Mouse (Mus musculus) T-helper 17 cell (primary cell): ENCODE data around the gene Cerk.
"Not testable (repeated sequence)": the region's sequence is repeated elsewhere in the genome, so short reads cannot be mapped to it uniquely, and the experiment has no call there.

Experiments used
- in situ Hi-C, 2 experiments: fragments of 300-600 bp; cut with MboI, MseI; formaldehyde crosslinking; loops; 1 replicate in 1 of 2; 2 replicates in 1 of 2; pipeline ENCODE4 v1.15.1; 2025; ENCODE audit warnings: high pct_unique_total_duplicates in 2 of 2

The Cerk gene

DNA sequence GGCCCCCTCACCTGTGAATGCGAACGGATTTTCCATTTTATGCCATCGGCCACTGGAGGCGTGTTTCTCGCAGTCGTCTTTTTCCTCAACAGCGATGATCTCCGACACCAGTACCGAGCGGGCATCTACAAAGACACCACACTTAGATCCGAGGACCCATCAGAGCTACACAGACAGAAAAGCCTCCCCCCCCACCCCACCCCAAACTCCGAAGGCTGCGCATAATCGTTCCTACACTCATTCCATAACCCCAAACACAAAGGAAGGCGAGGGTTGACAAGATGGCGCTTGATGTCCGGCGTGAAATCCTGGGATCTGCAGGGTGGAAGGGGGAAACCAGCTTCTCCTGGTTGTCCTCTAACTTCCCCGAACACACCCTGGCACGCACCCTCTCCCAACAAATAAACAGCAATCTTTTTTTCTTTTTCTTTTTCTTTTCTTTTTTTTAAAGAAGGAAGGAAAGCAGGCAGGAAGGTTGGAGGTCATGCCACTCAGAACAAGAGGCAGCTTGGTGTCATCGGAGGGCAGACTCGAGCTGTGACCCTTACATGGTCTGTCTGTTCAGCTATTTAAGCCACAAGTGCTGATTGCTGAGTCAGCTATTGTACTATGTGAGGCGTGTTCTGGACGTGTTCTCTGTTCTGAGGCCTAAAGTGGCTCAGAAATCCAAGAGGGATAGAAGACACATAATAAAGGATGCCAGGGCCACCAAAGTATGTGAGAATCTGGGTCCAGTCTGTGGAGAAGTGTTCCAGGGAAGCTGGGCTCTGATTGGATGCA lies 19.9 kb downstream of the Cerk start:
- in situ Hi-C loops = loop anchor here in 1 of 2 experiments (5.0 kb wide), 1 partner anchor 36 kb away; no protein-coding TSS in a partner anchor

DNA sequence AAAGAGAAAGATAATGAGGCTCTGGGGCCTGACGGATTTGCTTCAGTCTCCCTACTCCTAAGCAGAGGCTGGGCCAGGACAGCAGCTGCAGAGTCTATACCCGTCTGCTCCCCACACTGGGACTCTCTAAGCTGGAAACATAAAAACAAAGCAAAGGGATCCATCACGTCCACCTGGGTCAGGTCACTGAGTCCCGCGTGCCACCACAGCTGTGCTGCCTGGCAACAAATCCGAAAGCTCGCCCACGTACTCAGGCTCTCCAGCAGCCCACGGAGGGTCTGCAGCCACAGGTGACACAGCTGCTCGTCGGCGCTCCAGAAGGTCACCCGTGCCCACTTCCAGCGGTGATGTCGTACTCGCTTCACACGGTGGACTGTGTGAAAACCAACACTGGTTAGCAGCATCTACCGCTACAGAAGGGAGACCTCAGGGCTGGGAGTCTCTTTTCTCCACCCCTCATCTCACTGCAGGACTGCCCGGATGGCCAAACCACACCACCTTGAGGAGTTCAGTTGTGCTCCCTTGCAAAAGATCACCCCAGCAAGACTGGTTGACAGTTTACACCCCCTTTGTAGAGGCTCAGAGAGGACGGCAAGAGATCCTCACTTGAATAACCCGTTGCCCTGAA lies 21.1 kb downstream of the Cerk start:
- in situ Hi-C loops = loop anchor here in 1 of 2 experiments (5.0 kb wide), 1 partner anchor 37 kb away; no protein-coding TSS in a partner anchor

DNA sequence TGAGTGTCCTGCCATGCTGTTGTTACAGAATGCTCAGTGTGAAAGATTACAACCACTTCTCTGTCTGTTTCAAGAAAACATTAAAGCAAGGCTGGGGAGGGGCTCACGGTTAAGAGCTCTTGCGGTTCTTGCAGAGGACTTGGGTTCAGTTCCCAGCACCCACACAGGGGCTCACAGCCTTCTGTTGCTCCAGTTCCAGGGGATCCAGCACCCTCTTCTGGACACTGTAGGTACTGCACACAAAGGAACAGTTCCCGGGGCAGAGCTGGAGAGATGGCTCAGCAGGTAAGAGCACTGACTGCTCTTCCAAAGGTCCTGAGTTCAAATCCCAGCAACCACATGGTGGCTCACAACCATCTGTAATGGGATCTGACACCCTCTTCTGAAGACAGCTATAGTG lies 24.1 kb downstream of the Cerk start:
- in situ Hi-C loops = not testable (repeated sequence)

DNA sequence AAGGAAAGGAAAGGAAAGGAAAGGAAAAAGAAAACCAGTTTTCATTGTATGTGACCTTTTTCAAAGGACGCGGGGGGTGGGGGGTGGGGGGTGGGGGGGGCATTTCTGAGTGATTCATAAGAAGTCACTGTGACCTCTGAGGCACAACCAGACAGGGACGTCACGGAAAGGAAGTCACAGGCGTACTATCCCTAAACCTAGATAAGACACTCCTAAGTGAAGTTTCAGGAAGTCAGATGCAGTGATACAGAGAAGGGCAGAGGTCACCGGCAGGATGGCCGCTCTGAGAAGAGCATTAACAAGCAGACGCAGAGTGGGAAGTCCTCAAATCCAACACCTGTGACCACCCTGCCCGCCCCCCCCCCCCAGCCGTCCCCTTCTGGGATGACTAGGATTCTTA lies 25.0 kb downstream of the Cerk start:
- in situ Hi-C loops = no loop called here

DNA sequence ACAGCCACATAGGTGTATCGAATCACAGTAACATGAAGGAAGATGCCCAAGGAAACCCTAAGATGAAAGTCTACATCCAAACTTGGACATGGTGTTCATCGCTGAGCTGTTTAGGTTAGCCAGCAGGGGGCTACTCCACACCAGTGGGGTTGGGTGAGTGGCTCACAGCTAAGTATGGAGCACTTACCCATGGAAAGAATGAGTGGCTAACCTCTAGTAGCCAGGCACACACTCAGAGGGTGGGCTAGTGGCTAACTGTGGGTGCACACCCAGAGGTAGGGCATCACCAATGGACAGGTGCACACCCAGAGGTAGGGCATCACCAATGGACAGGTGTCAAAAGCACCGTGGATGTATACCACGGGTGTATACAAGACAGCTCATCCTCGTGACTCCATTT lies 26.2 kb downstream of the Cerk start:
- in situ Hi-C loops = no loop called here

DNA sequence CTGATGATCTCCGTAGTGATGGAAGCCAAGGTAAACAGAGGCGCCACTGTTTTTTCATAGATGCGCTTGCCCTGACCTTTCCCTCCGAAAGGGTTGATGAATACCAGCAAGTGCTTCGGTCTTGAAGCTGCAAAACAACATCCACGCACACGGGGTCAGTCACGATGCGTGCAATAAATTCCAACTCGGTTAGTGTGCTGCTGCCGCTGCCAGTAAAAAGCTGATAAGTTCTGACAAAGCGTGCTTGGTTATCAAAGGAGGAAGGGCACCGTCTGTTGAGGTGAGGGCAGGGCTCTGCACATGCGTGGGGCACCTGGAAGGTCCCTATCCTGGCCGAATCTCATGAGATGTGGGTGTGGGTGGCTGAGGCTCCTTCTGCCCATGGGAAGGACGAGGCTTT lies 26.8 kb downstream of the Cerk start:
- in situ Hi-C loops = no loop called here

DNA sequence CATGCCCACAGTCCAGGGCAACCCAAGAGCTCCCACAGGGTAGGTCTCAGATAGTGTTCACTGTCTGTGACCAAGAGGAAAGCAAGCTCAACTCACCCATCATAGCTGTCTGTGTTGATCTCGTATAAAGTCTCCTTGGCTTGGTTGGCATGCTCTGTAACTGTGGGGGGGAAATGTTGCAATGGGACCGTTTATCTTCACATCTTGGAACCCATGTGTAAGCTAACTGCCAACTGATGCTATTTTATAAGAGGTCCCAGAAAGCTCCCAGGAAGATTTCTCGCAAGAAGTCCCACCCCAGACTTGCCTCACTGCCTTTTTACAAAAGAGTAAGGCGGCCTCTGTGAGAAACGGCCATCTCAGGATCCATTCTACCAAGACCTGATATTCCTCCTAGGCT lies 29.4 kb downstream of the Cerk start:
- in situ Hi-C loops = no loop called here

DNA sequence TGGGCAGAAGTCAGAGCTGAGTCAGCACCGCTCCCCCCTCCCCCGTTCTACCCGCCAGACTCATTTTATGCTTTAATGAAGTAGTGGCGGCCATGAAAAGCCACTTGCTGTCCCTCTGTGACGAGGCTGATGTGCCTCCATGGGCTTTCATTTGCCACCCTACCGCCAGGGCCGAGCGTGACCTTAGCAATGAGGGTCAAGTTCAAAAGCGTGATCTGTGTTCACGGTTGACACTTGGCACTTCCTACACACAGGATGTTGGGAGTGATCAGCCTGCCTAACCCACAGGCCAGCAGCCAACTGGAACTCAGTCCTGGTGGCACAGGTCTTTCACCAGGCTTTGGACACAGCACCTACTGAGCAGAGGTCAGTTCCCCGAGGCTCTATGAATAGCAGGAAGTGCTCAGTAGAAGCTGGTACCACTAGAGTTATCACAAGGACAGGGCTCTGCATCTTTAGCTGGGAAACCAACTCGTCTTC lies 32.4 kb downstream of the Cerk start:
- in situ Hi-C loops = no loop called here

DNA sequence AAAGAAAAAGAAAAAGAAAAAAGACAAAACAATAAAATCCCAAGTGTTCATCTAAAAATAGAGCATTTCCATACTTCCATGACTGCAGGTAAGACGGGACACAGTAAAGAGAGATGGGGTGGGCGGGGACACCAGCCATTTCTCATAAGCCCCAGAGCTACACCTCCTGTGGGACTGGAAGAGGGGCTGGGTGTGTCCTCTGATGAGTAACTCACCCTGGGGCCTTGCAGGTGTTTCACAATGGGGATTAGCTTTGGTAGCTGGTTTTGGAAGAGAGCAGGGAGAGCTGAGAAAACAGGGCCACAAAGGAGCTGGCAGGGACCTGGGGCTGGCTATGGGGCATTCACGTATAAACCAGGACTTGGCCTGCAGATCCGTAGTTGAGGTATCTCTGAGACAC lies 35.3 kb downstream of the Cerk start:
- in situ Hi-C loops = no loop called here

DNA sequence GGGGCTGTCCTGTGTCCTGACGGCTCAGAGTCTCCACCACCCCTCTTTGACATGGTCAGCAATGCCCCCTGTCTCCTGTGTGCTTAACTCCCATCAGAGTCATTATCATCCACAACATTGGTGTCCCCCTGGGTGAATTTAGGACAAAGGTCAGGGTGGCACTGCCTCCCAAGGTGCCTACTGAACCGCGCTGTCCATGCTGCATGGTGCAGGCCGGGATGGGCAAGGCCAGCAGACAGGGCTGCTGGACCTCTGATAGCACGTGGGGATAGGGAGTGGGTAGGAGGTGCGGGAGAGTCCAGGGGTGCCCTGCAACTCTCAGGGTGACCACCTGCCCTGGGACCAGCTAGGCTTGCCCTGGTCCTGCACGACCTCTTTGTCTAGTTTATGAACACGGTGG lies 39.0 kb downstream of the Cerk start:
- in situ Hi-C loops = no loop called here

DNA sequence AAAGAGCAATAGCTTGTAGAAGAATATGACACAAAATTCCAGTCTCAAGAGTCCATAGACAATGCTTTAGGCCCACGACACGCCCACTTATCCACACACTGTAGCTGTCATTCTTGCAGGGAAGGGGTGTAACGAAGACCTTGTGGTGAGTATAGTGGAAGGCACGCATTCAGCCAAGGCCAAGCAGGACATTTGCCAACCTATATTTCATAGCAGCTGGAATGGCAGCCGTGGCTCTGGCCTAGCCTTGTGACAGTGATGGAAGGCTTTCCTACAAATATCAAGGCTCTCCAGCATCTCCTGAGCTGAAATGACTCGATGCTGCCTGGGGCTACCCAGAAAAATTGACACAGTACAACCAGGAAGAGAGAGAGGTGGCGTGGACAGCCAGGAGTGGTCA lies 40.9 kb downstream of the Cerk start:
- in situ Hi-C loops = no loop called here

DNA sequence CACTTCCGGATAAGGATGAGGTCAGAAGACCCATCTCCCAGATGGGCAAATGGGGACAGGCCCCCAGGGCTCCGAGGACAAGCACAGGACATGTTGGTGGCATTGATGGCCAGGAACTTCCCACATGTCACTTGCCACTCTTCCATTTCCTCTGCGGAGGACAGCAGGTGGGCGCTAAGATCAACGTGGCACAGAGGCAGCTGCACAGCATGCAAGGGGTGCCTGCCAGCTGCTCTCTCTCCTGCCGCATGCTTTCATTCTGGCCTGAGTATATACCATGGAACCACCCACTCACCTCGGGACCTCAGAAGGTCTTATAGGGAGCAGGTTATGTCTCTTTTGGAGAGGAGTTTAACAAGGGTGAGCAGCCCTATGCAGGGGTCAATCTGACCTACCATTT lies 41.4 kb downstream of the Cerk start:
- in situ Hi-C loops = no loop called here

DNA sequence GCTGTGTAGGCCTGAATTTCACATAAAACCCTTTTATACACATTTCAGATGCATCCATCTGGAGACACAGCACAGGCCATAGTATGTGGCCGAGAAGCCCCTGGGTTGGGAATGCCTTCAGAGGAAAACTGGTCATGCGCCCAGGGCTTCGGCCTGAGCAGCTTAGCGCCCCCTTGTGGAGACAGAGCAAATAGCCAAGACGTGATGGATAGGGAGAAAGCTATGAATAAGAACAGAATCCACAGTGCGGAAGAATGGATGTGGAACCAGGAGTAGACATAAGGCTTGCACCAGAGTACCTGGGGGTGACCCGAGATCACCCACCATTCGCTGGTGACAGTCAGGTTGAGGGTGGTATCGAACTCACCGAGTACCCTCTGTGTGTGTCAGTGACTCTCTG lies 45.6 kb downstream of the Cerk start:
- in situ Hi-C loops = no loop called here

DNA sequence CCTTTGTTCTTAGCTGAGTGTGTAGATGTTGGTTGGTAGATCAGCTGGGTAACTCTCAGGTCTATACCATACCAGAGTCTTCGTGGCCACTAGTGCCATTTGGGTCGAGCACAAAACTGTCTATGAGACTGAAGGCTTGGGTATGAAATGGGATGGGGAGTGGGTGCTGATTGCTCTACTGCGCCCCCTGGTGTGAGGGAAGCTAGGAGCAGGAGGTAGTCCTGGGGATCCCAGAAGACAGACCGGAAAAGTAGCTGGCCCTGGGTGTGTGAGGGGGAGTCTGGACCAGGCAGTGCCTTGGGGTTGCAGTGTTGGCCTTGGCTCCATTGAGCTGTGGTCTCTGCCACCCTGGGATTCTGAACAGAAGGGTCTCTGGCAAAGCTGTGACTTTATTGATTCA lies 48.3 kb downstream of the Cerk start:
- in situ Hi-C loops = no loop called here

DNA sequence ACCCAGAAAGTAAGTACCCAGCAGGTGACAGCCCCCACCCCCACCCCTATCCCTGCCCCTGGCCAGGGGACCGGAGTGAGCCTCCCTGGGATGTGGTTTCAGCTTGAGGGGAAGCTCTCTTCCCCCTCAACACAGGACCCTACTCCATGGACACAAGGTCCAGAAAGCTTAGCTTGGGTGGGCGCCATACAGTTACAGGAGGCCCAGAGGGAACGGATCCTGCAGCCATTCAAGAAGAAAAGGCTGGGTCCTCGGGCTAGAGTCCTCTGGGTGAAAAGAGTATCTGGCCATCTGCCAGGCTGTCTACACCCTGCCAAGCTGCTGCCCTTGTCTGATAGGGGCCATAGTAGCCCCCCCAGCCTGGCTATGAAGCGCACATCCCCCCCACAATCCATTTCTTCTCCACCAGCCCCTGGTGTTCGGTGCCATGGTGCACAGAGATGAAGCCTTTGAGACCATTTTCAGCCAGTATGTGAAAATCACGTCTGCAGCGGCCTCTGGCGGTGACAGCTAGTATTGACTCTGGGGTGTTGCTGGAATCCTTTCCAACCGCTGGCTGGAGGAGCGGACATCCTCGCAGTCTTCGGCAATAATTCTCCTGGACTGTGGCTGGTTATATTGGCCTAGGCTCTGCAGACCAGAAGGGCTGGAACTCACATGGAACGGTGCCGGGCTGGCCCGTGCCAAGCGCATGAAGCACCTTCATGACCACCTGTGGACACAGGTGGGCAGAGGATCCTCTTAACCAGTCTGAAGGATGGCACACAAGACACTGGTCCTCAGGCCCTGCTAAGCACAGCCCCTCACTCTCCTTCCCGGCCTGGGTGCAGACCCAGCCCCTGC lies 50.8 kb downstream of the Cerk start:
- in situ Hi-C loops = loop anchor here in 1 of 2 experiments (5.0 kb wide), 1 partner anchor 223 kb away; no protein-coding TSS in a partner anchor

DNA sequence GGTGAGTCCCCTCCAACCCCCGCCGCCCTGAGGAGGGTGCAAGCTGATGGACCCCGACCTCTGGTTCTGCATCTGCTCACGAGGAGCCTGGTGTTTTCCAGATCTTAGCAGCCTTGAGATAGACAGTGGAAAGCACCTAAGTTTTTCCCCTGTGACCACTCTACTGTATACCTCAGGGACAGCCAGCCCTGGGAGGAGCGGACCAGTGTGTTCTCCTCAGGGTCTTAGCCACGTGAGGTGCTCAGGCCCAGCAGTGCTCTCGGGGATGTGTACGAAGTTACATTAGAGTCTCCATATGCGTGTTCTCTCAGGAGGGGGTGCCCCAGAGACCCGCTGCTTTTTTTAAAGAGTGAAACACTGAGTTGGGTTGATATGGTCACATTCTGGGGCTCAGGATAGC lies 55.3 kb downstream of the Cerk start:
- in situ Hi-C loops = loop anchor here in 1 of 2 experiments (5.0 kb wide), 1 partner anchor 218 kb away; no protein-coding TSS in a partner anchor

DNA sequence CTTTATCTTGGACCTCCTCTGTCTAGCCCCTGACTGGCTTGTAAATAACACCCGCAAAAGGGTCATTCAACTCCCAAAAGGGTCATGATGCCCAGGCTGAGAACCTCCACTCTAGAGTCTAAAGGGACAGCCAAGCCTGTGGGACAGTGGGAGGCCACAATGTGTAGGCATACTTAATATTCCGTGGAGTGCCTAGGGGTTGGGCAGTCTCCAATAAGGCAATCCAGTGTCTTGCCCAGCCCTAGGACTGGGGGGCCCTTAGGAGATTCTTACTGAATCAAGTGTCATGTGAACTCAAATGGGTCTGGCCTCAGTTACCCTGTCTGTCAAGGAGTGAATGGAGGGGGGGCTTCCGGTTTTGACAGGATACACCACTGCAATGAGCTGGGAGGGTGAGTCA lies 56.9 kb downstream of the Cerk start:
- in situ Hi-C loops = no loop called here

DNA sequence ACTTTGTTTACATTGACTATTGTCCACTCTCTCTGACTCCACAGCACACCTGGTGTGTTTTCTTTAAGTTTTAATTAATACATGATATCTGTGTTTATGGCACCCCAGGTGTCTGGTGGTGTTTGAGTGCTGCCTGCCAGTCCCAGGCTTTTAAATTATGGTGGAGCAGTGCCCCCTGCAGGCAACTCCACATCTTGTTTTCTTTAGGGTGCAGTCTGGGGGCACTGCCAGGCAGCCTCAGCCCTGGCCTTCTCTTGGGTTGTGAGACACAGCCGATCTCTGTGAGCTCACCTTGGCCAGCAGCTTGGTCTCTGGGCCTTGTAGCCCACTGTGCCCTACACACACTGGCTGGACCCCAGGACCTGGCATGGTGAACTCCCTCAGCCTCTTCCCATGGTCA lies 61.6 kb downstream of the Cerk start:
- in situ Hi-C loops = loop anchor here (5.0 kb wide), 2 partner anchors 72 to 212 kb away; no protein-coding TSS in a partner anchor

DNA sequence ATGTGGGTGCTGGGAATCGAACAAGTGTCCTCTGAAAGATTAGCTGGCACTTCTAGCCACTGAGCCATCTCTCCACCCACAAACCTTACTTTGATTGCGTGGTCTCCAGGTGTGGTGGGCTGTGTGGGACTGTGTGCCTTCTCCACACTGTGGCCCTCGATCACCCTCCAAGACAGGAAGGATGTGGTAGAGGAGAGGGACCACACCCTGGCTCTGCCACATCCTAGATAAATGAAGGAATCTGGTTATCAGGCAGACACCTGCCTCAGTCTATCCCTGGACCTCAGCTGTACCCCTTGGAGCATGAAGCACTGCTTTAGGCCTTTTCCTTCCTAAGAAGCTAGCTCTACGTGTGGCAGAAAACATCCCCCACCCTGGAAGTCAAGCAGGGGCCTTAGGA lies 62.5 kb downstream of the Cerk start:
- in situ Hi-C loops = loop anchor here (5.0 kb wide), 2 partner anchors 71 to 211 kb away; no protein-coding TSS in a partner anchor

DNA sequence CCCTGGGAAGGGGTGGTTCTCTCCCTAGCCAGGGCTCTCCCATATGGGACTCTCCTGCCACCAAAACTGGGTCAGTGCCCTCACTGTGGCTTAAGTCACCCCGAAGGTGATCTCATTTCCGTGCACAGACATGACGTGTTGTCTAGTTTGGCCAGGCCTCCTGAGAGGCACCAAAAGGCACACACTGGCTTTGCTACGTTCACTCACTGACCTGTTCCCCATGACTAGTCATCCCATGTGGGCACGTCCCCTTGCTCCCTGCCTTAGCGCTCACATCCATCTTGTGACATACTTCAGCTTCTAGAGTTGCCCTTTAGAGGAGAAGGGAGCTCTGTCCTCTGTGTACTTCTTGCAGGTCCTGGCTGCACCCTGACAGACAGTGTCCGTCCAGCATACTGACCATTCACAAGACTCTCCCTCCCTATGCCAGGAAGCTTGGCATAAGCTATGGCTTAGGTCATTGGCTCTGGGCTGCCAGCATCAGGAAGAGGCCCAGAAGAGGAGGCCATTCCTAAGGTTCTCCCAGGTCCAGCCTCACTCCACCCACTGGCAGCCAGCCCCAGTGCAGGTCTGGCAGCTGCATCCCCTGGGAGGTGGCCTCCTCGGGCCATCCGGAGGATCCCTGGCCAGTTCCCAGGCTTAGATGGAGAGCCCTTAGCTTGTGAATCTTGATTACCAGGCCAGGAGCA lies 63.5 kb downstream of the Cerk start:
- in situ Hi-C loops = loop anchor here (5.0 kb wide), 2 partner anchors 70 to 210 kb away; no protein-coding TSS in a partner anchor

DNA sequence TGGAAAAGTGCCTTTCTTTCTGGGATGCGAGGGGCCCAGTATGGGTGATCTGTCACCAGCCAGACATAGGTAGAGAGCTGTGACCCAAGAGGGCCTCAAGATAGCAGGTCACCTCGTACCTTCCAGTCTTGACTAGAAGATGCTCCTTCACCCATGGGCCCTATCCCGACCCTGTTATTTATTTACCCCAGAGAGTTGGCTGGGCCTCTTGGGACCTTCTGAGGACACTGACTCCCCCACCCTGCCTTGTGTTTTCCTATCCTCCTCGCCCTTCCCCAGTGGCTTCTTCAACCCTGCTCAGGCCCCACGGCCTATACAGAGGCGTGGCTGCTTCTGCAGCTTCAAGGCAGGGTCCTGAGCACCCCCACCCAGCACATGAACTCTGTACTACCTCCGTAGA lies 66.8 kb downstream of the Cerk start:
- in situ Hi-C loops = no loop called here
